Mouse (Mus musculus) ES-Bruce4 (cell line): ENCODE data around the gene Ndufb11. TPM values are rescaled to one million over a fixed set of nuclear protein-coding genes. Genes with fewer than 3 reads are reported as not detected.

Experiments used
- H3K27ac ChIP-seq: 2 replicates; pipeline ENCODE4 v1.5.1; 2012; ENCODE audit warnings: low read length, inconsistent platforms; ENCODE audit not compliant: insufficient read depth
- H3K27me3 ChIP-seq: 2 replicates; pipeline ENCODE4 v1.6.1; 2012; ENCODE audit warnings: mild to moderate bottlenecking, low read length, inconsistent platforms; ENCODE audit not compliant: control insufficient read depth, poor library complexity, insufficient read depth, severe bottlenecking
- H3K36me3 ChIP-seq: 2 replicates; pipeline ENCODE4 v1.6.1; 2012; ENCODE audit warnings: inconsistent platforms, mild to moderate bottlenecking, low read length, moderate library complexity; ENCODE audit not compliant: control insufficient read depth, poor library complexity, insufficient read depth, severe bottlenecking
- H3K4me1 ChIP-seq: one replicate; pipeline ENCODE4 v1.8.1; 2011; ENCODE audit warnings: low read length; ENCODE audit not compliant: control insufficient read depth, insufficient read depth
- H3K4me3 ChIP-seq: 2 replicates; pipeline ENCODE4 v1.5.1; 2011; ENCODE audit warnings: low read depth, mild to moderate bottlenecking, low read length
- H3K9ac ChIP-seq: 2 replicates; pipeline ENCODE4 v1.6.1; 2012; ENCODE audit warnings: low read depth, mild to moderate bottlenecking, inconsistent platforms; ENCODE audit not compliant: poor library complexity, severe bottlenecking
- H3K9me3 ChIP-seq: replicated peaks from 2 replicates; pipeline ENCODE4 v1.6.1; 2012; ENCODE audit warnings: mild to moderate bottlenecking, low read length, inconsistent platforms; ENCODE audit not compliant: control insufficient read depth, poor library complexity, insufficient read depth, severe bottlenecking
- CTCF ChIP-seq: IDR thresholded peaks from one replicate; pipeline ENCODE4 v1.8.1; 2011; ENCODE audit warnings: low read depth, low read length
- EP300 ChIP-seq: IDR thresholded peaks from 2 replicates; pipeline ENCODE4 v1.6.1; 2011; ENCODE audit warnings: low read depth, low read length; ENCODE audit not compliant: insufficient read depth
- POLR2A ChIP-seq: IDR thresholded peaks from one replicate; pipeline ENCODE4 v1.8.1; 2011; ENCODE audit warnings: low read length; ENCODE audit not compliant: insufficient read depth
- polyA plus RNA-seq: library from polyadenylated mRNA; stranded (reverse); fragments of >200 nt; gene quantifications from 2 replicates; pipeline ENCODE4 v1.2.4, GENCODE M21; 2011; ENCODE audit warnings: low read depth; ENCODE audit not compliant: missing spikeins, insufficient read depth, insufficient read length

Gene Ndufb11
- polyA plus RNA-seq, 1 experiment: 110 TPM

GRCm38 (mm10) chrX:20608500-20608899 is 8.9 kb downstream of the Ndufb11 start:
- no peak overlapping the region for H3K9ac ChIP-seq
- H3K4me3 ChIP-seq: no peak overlapping the region

GRCm38 (mm10) chrX:20587968-20588367 is 29.5 kb downstream of the Ndufb11 start:
- no peak overlapping the region for H3K4me3 ChIP-seq
- H3K27ac ChIP-seq: no peak overlapping the region
- H3K4me1 ChIP-seq: no peaks in the 10 kb centered on the region
- TF ChIP-seq POLR2A (no peak), EP300 (no peak), CTCF (no peak)
- no peaks in the 10 kb centered on the region for H3K36me3 ChIP-seq
- H3K9me3 ChIP-seq: no peaks in the 10 kb centered on the region
- no peak overlapping the region for H3K9ac ChIP-seq
- H3K27me3 ChIP-seq: no peaks in the 10 kb centered on the region

More at GRCm38 (mm10) chrX:20608500-20608899, 8.9 kb downstream of the Ndufb11 start:
- TF ChIP-seq EP300: no peak
- no peak for TF ChIP-seq POLR2A
- TF ChIP-seq CTCF: no peak
- Histone ChIP-seq H3K27me3 (no peaks in the 10 kb centered on the region), H3K4me1 (no peaks in the 10 kb centered on the region), H3K9me3 (no peaks in the 10 kb centered on the region), H3K36me3 (no peaks in the 10 kb centered on the region), H3K27ac (no peak overlapping the region)

- H3K27ac ChIP-seq: no peak overlapping the region
- no peaks in the 10 kb centered on the region for H3K4me1 ChIP-seq
- no peaks in the 10 kb centered on the region for H3K36me3 ChIP-seq
- no peak overlapping the region for H3K4me3 ChIP-seq
- TF ChIP-seq CTCF (no peak), EP300 (no peak), POLR2A (no peak)
- H3K27me3 ChIP-seq: no peaks in the 10 kb centered on the region
- H3K9me3 ChIP-seq: no peaks in the 10 kb centered on the region
- no peak overlapping the region for H3K9ac ChIP-seq
These were observed 43.5 kb downstream of the Ndufb11 start for GRCm38 (mm10) chrX:20573927-20574326.

GRCm38 (mm10) chrX:20572683-20573082 is 44.7 kb downstream of the Ndufb11 start:
- Histone ChIP-seq H3K9me3 (no peaks in the 10 kb centered on the region), H3K27me3 (no peaks in the 10 kb centered on the region), H3K9ac (no peak overlapping the region), H3K36me3 (no peaks in the 10 kb centered on the region), H3K4me3 (no peak overlapping the region), H3K4me1 (no peaks in the 10 kb centered on the region), H3K27ac (no peak overlapping the region)
- no peak for TF ChIP-seq POLR2A
- no peak for TF ChIP-seq CTCF
- TF ChIP-seq EP300: no peak

- Histone ChIP-seq H3K27me3 (no peaks in the 10 kb centered on the region), H3K4me3 (no peak overlapping the region), H3K4me1 (no peaks in the 10 kb centered on the region), H3K27ac (no peak overlapping the region), H3K9me3 (no peaks in the 10 kb centered on the region), H3K9ac (no peak overlapping the region), H3K36me3 (no peaks in the 10 kb centered on the region)
- TF ChIP-seq POLR2A: no peak
- TF ChIP-seq EP300: no peak
- TF ChIP-seq CTCF: no peak
These were observed 46.4 kb downstream of the Ndufb11 start for GRCm38 (mm10) chrX:20571024-20571423.

Other genes with a start within 250 kb of the Ndufb11 start
- 49.4 and 51.8 TPM in 2 replicates for gene Jade3, start 191.9 kb downstream of the Ndufb11 start, polyA plus RNA-seq
- not detected in 2 replicates for gene Rgn, start 67.8 kb downstream of the Ndufb11 start, polyA plus RNA-seq
- gene Rbm10, start 116 bp downstream of the Ndufb11 start, polyA plus RNA-seq: 40.5 and 41.4 TPM in 2 replicates
- 387 and 391 TPM in 2 replicates for gene Uba1, start 40.7 kb upstream of the Ndufb11 start, polyA plus RNA-seq
- 83.3 and 94.9 TPM in 2 replicates for gene Cdk16, start 70.3 kb upstream of the Ndufb11 start, polyA plus RNA-seq
- gene Usp11, start 86.3 kb upstream of the Ndufb11 start, polyA plus RNA-seq: 50.9 and 52.2 TPM in 2 replicates
- gene Araf, start 180.2 kb upstream of the Ndufb11 start, polyA plus RNA-seq: 62.7 and 68.0 TPM in 2 replicates